Mouse (Mus musculus) bone marrow, adult 2 months (tissue): ENCODE measurements around the gene Trpm5.

Experiments used
- CTCF ChIP-seq: fragments of 200-500 bp; IDR thresholded peaks from 2 replicates; pipeline ENCODE4 v1.5.1; 2011; ENCODE audit warnings: low read length, control low read depth; ENCODE audit not compliant: control insufficient read depth, insufficient read depth
- POLR2A ChIP-seq: fragments of 200-500 bp; IDR thresholded peaks from 2 replicates; pipeline ENCODE4 v1.6.1; 2011; ENCODE audit warnings: low read depth, mild to moderate bottlenecking, control low read depth, low read length, borderline replicate concordance; ENCODE audit not compliant: control insufficient read depth

GRCm38 (mm10) chr7:143046358-143046757 lies 48.1 kb downstream of the Trpm5 start:
- TF ChIP-seq CTCF: no peak
- TF ChIP-seq POLR2A: no peak
